Mouse (Mus musculus) c-Kit-negative CD71-positive TER-119-positive erythroid progenitor cells, embryonic 14.5 days (primary cell): ENCODE data around the gene Gfpt2.
"Not testable (repeated sequence)": the region's sequence is repeated elsewhere in the genome, so short reads cannot be mapped to it uniquely, and the experiment has no call there.

Experiments used
- DNase-seq: peaks from one replicate; pipeline ENCODE4 v3.0.0-alpha.2; 2013; ENCODE audit warnings: low read depth, low spot score

Gene Gfpt2

GRCm38 (mm10) chr11:49793619-49794341, at the start of gene Gfpt2:
Gfpt2 (plus strand) TSS chr11:49794178.
- no peak for DNase-seq

GRCm38 (mm10) chr11:49744981-49745380, 49.0 kb upstream of the Gfpt2 start:
- DNase-seq, result no peak

GRCm38 (mm10) chr11:49745839-49746238, 48.1 kb upstream of the Gfpt2 start:
- no peak for DNase-seq

GRCm38 (mm10) chr11:49746756-49747155, 47.2 kb upstream of the Gfpt2 start:
- no peak for DNase-seq

- DNase-seq, result no peak
Measured at GRCm38 (mm10) chr11:49754958-49755665, 38.9 kb upstream of the Gfpt2 start.

GRCm38 (mm10) chr11:49758096-49758495, 35.9 kb upstream of the Gfpt2 start:
- no peak for DNase-seq

- DNase-seq, result no peak
Measured at GRCm38 (mm10) chr11:49761130-49761529, 32.8 kb upstream of the Gfpt2 start.

GRCm38 (mm10) chr11:49763555-49763954, 30.4 kb upstream of the Gfpt2 start:
- no peak for DNase-seq

- no peak for DNase-seq
Measured at GRCm38 (mm10) chr11:49764023-49764422, 30.0 kb upstream of the Gfpt2 start.

- no peak for DNase-seq
Measured at GRCm38 (mm10) chr11:49764639-49765299, 29.2 kb upstream of the Gfpt2 start.

GRCm38 (mm10) chr11:49765377-49766136, 28.4 kb upstream of the Gfpt2 start:
- no peak for DNase-seq

GRCm38 (mm10) chr11:49766137-49766411, 27.9 kb upstream of the Gfpt2 start:
- DNase-seq, result no peak

GRCm38 (mm10) chr11:49767497-49767896, 26.5 kb upstream of the Gfpt2 start:
- DNase-seq, result not testable (repeated sequence)

- DNase-seq, result no peak
Measured at GRCm38 (mm10) chr11:49768781-49769180, 25.2 kb upstream of the Gfpt2 start.

- no peak for DNase-seq
Measured at GRCm38 (mm10) chr11:49770676-49771550, 23.1 kb upstream of the Gfpt2 start.

GRCm38 (mm10) chr11:49772251-49772650, 21.7 kb upstream of the Gfpt2 start:
- no peak for DNase-seq

GRCm38 (mm10) chr11:49774894-49775293, 19.1 kb upstream of the Gfpt2 start:
- DNase-seq, result no peak

GRCm38 (mm10) chr11:49778844-49779243, 15.1 kb upstream of the Gfpt2 start:
- no peak for DNase-seq

- DNase-seq, result no peak
Measured at GRCm38 (mm10) chr11:49780161-49780817, 13.7 kb upstream of the Gfpt2 start.

GRCm38 (mm10) chr11:49781833-49782399, 12.1 kb upstream of the Gfpt2 start:
- no peak for DNase-seq
